Mouse (Mus musculus) lung, postnatal 0 days (tissue): ENCODE results near the gene Zgpat.

Experiments
- CTCF ChIP-seq: IDR thresholded peaks from 2 replicates; pipeline ENCODE4 v1.5.1; 2016; ENCODE audit warnings: antibody characterized with exemption, mild to moderate bottlenecking
- EP300 ChIP-seq: IDR thresholded peaks from 2 replicates; pipeline ENCODE4 v1.6.1; 2016; ENCODE audit warnings: antibody characterized with exemption, mild to moderate bottlenecking, control low read depth

- TF ChIP-seq CTCF (no peak), EP300 (no peak)
Observed at GRCm38 (mm10) chr2:181413141-181413540, 48.4 kb downstream of the Zgpat start.
